Mouse (Mus musculus) liver, adult 2 months (tissue): Measurements from ENCODE around the gene Fah.

Source experiments
- CTCF ChIP-seq: fragments of 200-500 bp; IDR thresholded peaks from 2 replicates; pipeline ENCODE4 v1.5.1; 2011; ENCODE audit warnings: low read depth, low read length, control low read depth
- POLR2A ChIP-seq: fragments of 200-500 bp; IDR thresholded peaks from 2 replicates; pipeline ENCODE4 v1.6.1; 2011; ENCODE audit warnings: low read length, control low read depth; ENCODE audit not compliant: insufficient read depth; ENCODE audit errors: extremely low read depth

DNA sequence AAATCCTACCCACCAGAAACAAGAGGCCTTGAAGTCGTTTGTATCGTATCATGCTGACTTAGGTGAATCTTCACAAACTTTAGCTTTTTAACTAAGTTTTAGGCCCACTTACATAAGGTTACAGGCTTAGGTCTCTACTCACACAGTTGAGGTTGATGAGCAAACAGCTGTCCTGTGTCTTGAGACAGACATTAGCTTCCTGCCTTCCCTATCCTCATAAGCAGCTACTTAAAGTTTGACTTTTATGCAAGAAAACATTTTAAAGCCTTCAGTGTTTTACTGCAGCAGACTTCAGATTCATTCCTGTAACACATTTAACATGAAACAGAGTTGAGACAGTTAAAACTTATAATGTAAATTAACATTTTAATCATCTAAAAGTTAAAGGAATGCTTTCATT, 46.2 kb upstream of the Fah start:
- TF ChIP-seq CTCF = no peak
- no peak for TF ChIP-seq POLR2A
